ENCODE assay signal across 24 mouse cellular contexts in genomic region chr13:69952061-69952460, GRCm38 (mm10).
"Had no signal": no experiment of that assay in that cellular context is flagged by ENCODE, and none has a peak within 500 bp of the region (broad histone marks: within the 10 kb centered on the region; RNA-seq: fewer than 3 reads in every experiment).

No protein-coding gene starts in this region.

- ATAC-seq: liver, embryonic 12.5 days; midbrain, embryonic 13.5 days; midbrain, embryonic 16.5 days had no signal

- H3K4me2 ChIP-seq: limb, embryonic 13.5 days; liver, embryonic 12.5 days; liver, embryonic 15.5 days; lung, embryonic 15.5 days; midbrain, embryonic 13.5 days had no signal

- H3K27me3 ChIP-seq: limb, embryonic 13.5 days; liver, embryonic 12.5 days; liver, embryonic 15.5 days; lung, embryonic 15.5 days; megakaryocyte, embryonic 14.5 days; midbrain, embryonic 13.5 days had no signal

- H3K4me1 ChIP-seq: limb, embryonic 10.5 days; limb, embryonic 13.5 days; liver, embryonic 12.5 days; liver, embryonic 15.5 days; lung, embryonic 15.5 days; megakaryocyte, embryonic 14.5 days; midbrain, embryonic 10.5 days; midbrain, embryonic 13.5 days had no signal

- H3K4me3 ChIP-seq: layer of hippocampus, adult 2 months; limb, embryonic 10.5 days; limb, embryonic 13.5 days; liver, embryonic 12.5 days; liver, embryonic 15.5 days; lung, embryonic 15.5 days; megakaryocyte, embryonic 14.5 days; midbrain, embryonic 10.5 days; midbrain, embryonic 13.5 days; myocyte had no signal

- DNase-seq: kidney, adult 2 months; kidney, postnatal 25 days; layer of hippocampus, adult 9-11 months; liver; lung, adult 18-20 months; lung, postnatal 10 days; lung, postnatal 36 days; right cerebral cortex, adult 18-20 months; right cerebral cortex, postnatal 14 days; right cerebral cortex, postnatal 4 days; thymus, adult 18-20 months; thymus, postnatal 36 days had no signal

- H3K27ac ChIP-seq: kidney, postnatal 0 days; layer of hippocampus, adult 2 months; limb, embryonic 10.5 days; limb, embryonic 13.5 days; liver, embryonic 12.5 days; liver, embryonic 15.5 days; lung, embryonic 15.5 days; midbrain, embryonic 10.5 days; midbrain, embryonic 13.5 days had no signal

- H3K36me3 ChIP-seq: limb, embryonic 10.5 days; limb, embryonic 13.5 days; liver, embryonic 12.5 days; liver, embryonic 15.5 days; lung, embryonic 15.5 days; midbrain, embryonic 10.5 days; midbrain, embryonic 13.5 days had no signal

- H3K9ac ChIP-seq: limb, embryonic 13.5 days; liver, embryonic 12.5 days; liver, embryonic 15.5 days; lung, embryonic 15.5 days; midbrain, embryonic 13.5 days had no signal

- H3K9me3 ChIP-seq: limb, embryonic 10.5 days; limb, embryonic 13.5 days; liver, embryonic 12.5 days; liver, embryonic 15.5 days; lung, embryonic 15.5 days had no signal
